Mouse (Mus musculus) left cerebral cortex, adult 6 months (tissue): ENCODE data around the gene Zfp36l2. TPM values are rescaled to one million over a fixed set of nuclear protein-coding genes. Genes with fewer than 3 reads are reported as not detected.

ENCODE experiments used
- long read RNA-seq, 2 experiments: library from polyadenylated mRNA; unstranded; transcript quantifications; one replicate each; pipeline ENCODE4 v2.0.0; 2019 to 2020
- polyA plus RNA-seq: library from polyadenylated mRNA; unstranded; fragments of <200 nt; fragmentation: Nextera tagmentation; gene quantifications from 2 replicates; pipeline ENCODE4 v1.2.3, GENCODE M21; 2021

The Zfp36l2 gene
- polyA plus RNA-seq = 3.0 and 6.0 TPM in 2 replicates
- long read RNA-seq, experiment 1, transcript Zfp36l2-201 (2 exons, 3,530 nt) = major isoform, 5 of 11 reads
- long read RNA-seq, experiment 1, partial matches to known transcripts = 0 of 11 reads
- long read RNA-seq, experiment 1, other reads (novel, unspliced or antisense) = 6 of 11 reads
- long read RNA-seq, experiment 2, partial matches to known transcripts = 0 of 9 reads
- long read RNA-seq, experiment 2, other reads (novel, unspliced or antisense) = 9 of 9 reads

GRCm38 (mm10) chr17:84187727-84188373 lies at the start of gene Zfp36l2:
Gene Zfp36l2 (minus strand): TSS chr17:84187947.

